Mouse (Mus musculus) gastrocnemius, postnatal 25 days (tissue): Measurements from ENCODE around the gene Mapk13. TPM values are rescaled to one million over a fixed set of nuclear protein-coding genes. Genes with fewer than 3 reads are reported as not detected.
"Not testable (repeated sequence)": the region's sequence is repeated elsewhere in the genome, so short reads cannot be mapped to it uniquely, and the experiment has no call there.

Experiments
- DNase-seq: peaks from one replicate; pipeline ENCODE4 v3.0.0; 2022
- total RNA-seq, 2 experiments: library from RNA; stranded (reverse); gene quantifications; 1 replicate in 1 of 2; 2 replicates in 1 of 2; pipeline ENCODE4 v1.2.3; 2021

Gene Mapk13
- total RNA-seq, 2 experiments from 2014 or later: 0.16 TPM; not detected in 1

- DNase-seq: no peak
Observed at GRCm38 (mm10) chr17:28814529-28815097, 45.5 kb downstream of the Mapk13 start.

- DNase-seq: no peak
Observed at GRCm38 (mm10) chr17:28815384-28816004, 46.4 kb downstream of the Mapk13 start.

GRCm38 (mm10) chr17:28816326-28816725 is 47.2 kb downstream of the Mapk13 start:
- DNase-seq: not testable (repeated sequence)

GRCm38 (mm10) chr17:28816875-28817811 is 48.0 kb downstream of the Mapk13 start:
- DNase-seq: no peak

GRCm38 (mm10) chr17:28820189-28820588 is 51.1 kb downstream of the Mapk13 start:
- DNase-seq: no peak

GRCm38 (mm10) chr17:28823004-28823745 is 54.1 kb downstream of the Mapk13 start:
- DNase-seq: no peak

GRCm38 (mm10) chr17:28823749-28824148 is 54.7 kb downstream of the Mapk13 start:
- no peak for DNase-seq

- DNase-seq: no peak
Observed at GRCm38 (mm10) chr17:28824896-28825295, 55.8 kb downstream of the Mapk13 start.

GRCm38 (mm10) chr17:28825359-28826041 is 56.4 kb downstream of the Mapk13 start:
- DNase-seq: no peak

- no peak for DNase-seq
Observed at GRCm38 (mm10) chr17:28827665-28828231, 58.7 kb downstream of the Mapk13 start.

- no peak for DNase-seq
Observed at GRCm38 (mm10) chr17:28829120-28829519, 60.0 kb downstream of the Mapk13 start.

Other genes starting within 250 kb of the Mapk13 start
- gene Armc12, start 238.5 kb upstream of the Mapk13 start, total RNA-seq: not detected
- gene Clpsl2, start 219.9 kb upstream of the Mapk13 start, total RNA-seq: not detected
- not detected for gene Clps, start 208.5 kb upstream of the Mapk13 start, total RNA-seq
- gene Lhfpl5, start 193.7 kb upstream of the Mapk13 start, total RNA-seq: not detected
- 10 to 100 TPM; 25.0 to 31.4 TPM for gene Srpk1, start 146.6 kb upstream of the Mapk13 start, total RNA-seq
- under 1 TPM in 1 of 2 experiments, not detected in 1; 0.27 TPM for gene Slc26a8, start 79.1 kb upstream of the Mapk13 start, total RNA-seq
- gene Mapk14, start 78.0 kb upstream of the Mapk13 start, total RNA-seq: 10 to 100 TPM; 68.0 to 81.3 TPM
- under 1 TPM in 1 of 2 experiments, not detected in 1; 0.94 TPM for gene AC170998.1, start 43.2 kb upstream of the Mapk13 start, total RNA-seq
- 10 to 100 TPM; 12.1 to 12.3 TPM for gene Brpf3, start 31.8 kb downstream of the Mapk13 start, total RNA-seq
- not detected for gene Pnpla1, start 89.1 kb downstream of the Mapk13 start, total RNA-seq
- gene 4930539E08Rik, start 146.0 kb downstream of the Mapk13 start, total RNA-seq: not detected
- gene Pxt1, start 174.5 kb downstream of the Mapk13 start, total RNA-seq: not detected
- gene Kctd20, start 182.7 kb downstream of the Mapk13 start, total RNA-seq: 10 to 100 TPM; 25.9 to 34.0 TPM
- 10 to 100 TPM; 25.2 to 26.4 TPM for gene Stk38, start 238.7 kb downstream of the Mapk13 start, total RNA-seq